Mouse (Mus musculus): Measurements from ENCODE around the gene Ifitm3. TPM values are rescaled to one million over a fixed set of nuclear protein-coding genes. Genes with fewer than 3 reads are reported as not detected.
"Not testable (repeated sequence)": the region's sequence is repeated elsewhere in the genome, so short reads cannot be mapped to it uniquely, and the experiment has no call there.

Ifitm3 gene
- polyA plus RNA-seq, 1 experiment = 47.9 TPM

GRCm38 (mm10) chr7:141040867-141041606 lies 30.5 kb upstream of the Ifitm3 start:
- no peak overlapping the region for H3K4me3 ChIP-seq (replicated peaks; ENCODE audit: insufficient read depth, low read depth, low read length)
- TF ChIP-seq POLR2A (IDR thresholded peaks at IDR 0.05; ENCODE audit: borderline replicate concordance, insufficient read depth, low read length) (no peak), CTCF (IDR thresholded peaks at IDR 0.05; ENCODE audit: borderline replicate concordance, insufficient read depth, low read depth, low read length) (no peak)
- H3K27me3 ChIP-seq (ENCODE audit: control insufficient read depth, insufficient read depth, low read length) = no peaks in the 10 kb centered on the region
- H3K4me1 ChIP-seq (ENCODE audit: control insufficient read depth, insufficient read depth, low read length) = no peaks in the 10 kb centered on the region
- no peak overlapping the region for H3K27ac ChIP-seq (ENCODE audit: insufficient read depth, low read length)
- no peak for DNase-seq
- WGBS = 41% methylated on average over 6 of the region's 9 CpGs

GRCm38 (mm10) chr7:141039386-141040107 lies 29.0 kb upstream of the Ifitm3 start:
- no peaks in the 10 kb centered on the region for H3K27me3 ChIP-seq (ENCODE audit: control insufficient read depth, insufficient read depth, low read length)
- DNase-seq = no peak
- H3K4me3 ChIP-seq (replicated peaks; ENCODE audit: insufficient read depth, low read depth, low read length) = no peak overlapping the region
- H3K27ac ChIP-seq (ENCODE audit: insufficient read depth, low read length) = no peak overlapping the region
- H3K4me1 ChIP-seq (ENCODE audit: control insufficient read depth, insufficient read depth, low read length) = no peaks in the 10 kb centered on the region
- no peak for TF ChIP-seq CTCF (IDR thresholded peaks at IDR 0.05; ENCODE audit: borderline replicate concordance, insufficient read depth, low read depth, low read length)
- TF ChIP-seq POLR2A (IDR thresholded peaks at IDR 0.05; ENCODE audit: borderline replicate concordance, insufficient read depth, low read length) = no peak
- 93% methylated on average over 4 of the region's 4 CpGs for WGBS

GRCm38 (mm10) chr7:141038090-141039032 lies 27.8 kb upstream of the Ifitm3 start:
- Histone ChIP-seq H3K4me3 (replicated peaks; ENCODE audit: insufficient read depth, low read depth, low read length) (no peak overlapping the region), H3K27me3 (ENCODE audit: control insufficient read depth, insufficient read depth, low read length) (no peaks in the 10 kb centered on the region), H3K4me1 (ENCODE audit: control insufficient read depth, insufficient read depth, low read length) (no peaks in the 10 kb centered on the region), H3K27ac (ENCODE audit: insufficient read depth, low read length) (no peak overlapping the region)
- TF ChIP-seq CTCF (IDR thresholded peaks at IDR 0.05; ENCODE audit: borderline replicate concordance, insufficient read depth, low read depth, low read length) (no peak), POLR2A (IDR thresholded peaks at IDR 0.05; ENCODE audit: borderline replicate concordance, insufficient read depth, low read length) (no peak)
- DNase-seq = no peak
- 80% methylated on average over 19 of the region's 21 CpGs for WGBS

- H3K4me3 ChIP-seq (replicated peaks; ENCODE audit: insufficient read depth, low read depth, low read length); H3K4me1 ChIP-seq (ENCODE audit: control insufficient read depth, insufficient read depth, low read length); DNase-seq; H3K27ac ChIP-seq (ENCODE audit: insufficient read depth, low read length); H3K27me3 ChIP-seq (ENCODE audit: control insufficient read depth, insufficient read depth, low read length): not testable (repeated sequence)
- WGBS = 81% methylated on average over 1 of the region's 2 CpGs
These were observed 26.1 kb upstream of the Ifitm3 start for GRCm38 (mm10) chr7:141036624-141037023.

GRCm38 (mm10) chr7:141032458-141033167 lies 22.0 kb upstream of the Ifitm3 start:
- 75% methylated on average over 9 of the region's 9 CpGs for WGBS

GRCm38 (mm10) chr7:141030390-141030789 lies 19.8 kb upstream of the Ifitm3 start:
- 44% methylated on average over 3 of the region's 3 CpGs for WGBS
- H3K4me3 ChIP-seq (replicated peaks; ENCODE audit: insufficient read depth, low read depth, low read length) = no peak overlapping the region
- no peaks in the 10 kb centered on the region for H3K4me1 ChIP-seq (ENCODE audit: control insufficient read depth, insufficient read depth, low read length)
- H3K27me3 ChIP-seq (ENCODE audit: control insufficient read depth, insufficient read depth, low read length) = no peaks in the 10 kb centered on the region
- DNase-seq = no peak
- H3K27ac ChIP-seq (ENCODE audit: insufficient read depth, low read length) = no peak overlapping the region
- TF ChIP-seq POLR2A (IDR thresholded peaks at IDR 0.05; ENCODE audit: borderline replicate concordance, insufficient read depth, low read length) (no peak), CTCF (IDR thresholded peaks at IDR 0.05; ENCODE audit: borderline replicate concordance, insufficient read depth, low read depth, low read length) (no peak)

More at GRCm38 (mm10) chr7:141032458-141033167, 22.0 kb upstream of the Ifitm3 start:
- DNase-seq = no peak
- H3K27ac ChIP-seq (ENCODE audit: insufficient read depth, low read length) = no peak overlapping the region
- H3K4me1 ChIP-seq (ENCODE audit: control insufficient read depth, insufficient read depth, low read length) = no peaks in the 10 kb centered on the region
- H3K4me3 ChIP-seq (replicated peaks; ENCODE audit: insufficient read depth, low read depth, low read length) = no peak overlapping the region
- no peak for TF ChIP-seq POLR2A (IDR thresholded peaks at IDR 0.05; ENCODE audit: borderline replicate concordance, insufficient read depth, low read length)
- no peak for TF ChIP-seq CTCF (IDR thresholded peaks at IDR 0.05; ENCODE audit: borderline replicate concordance, insufficient read depth, low read depth, low read length)
- no peaks in the 10 kb centered on the region for H3K27me3 ChIP-seq (ENCODE audit: control insufficient read depth, insufficient read depth, low read length)

- Histone ChIP-seq H3K4me1 (ENCODE audit: control insufficient read depth, insufficient read depth, low read length) (no peaks in the 10 kb centered on the region), H3K27ac (ENCODE audit: insufficient read depth, low read length) (no peak within 1 kb of the TSS), H3K4me3 (replicated peaks; ENCODE audit: insufficient read depth, low read depth, low read length) (no peak within 1 kb of the TSS), H3K27me3 (ENCODE audit: control insufficient read depth, insufficient read depth, low read length) (no peaks in the 10 kb centered on the region)
- WGBS = 95% methylated on average over 2 of the region's 2 CpGs
- DNase-seq = no peak
- TF ChIP-seq POLR2A (IDR thresholded peaks at IDR 0.05; ENCODE audit: borderline replicate concordance, insufficient read depth, low read length) = no peak
- no peak for TF ChIP-seq CTCF (IDR thresholded peaks at IDR 0.05; ENCODE audit: borderline replicate concordance, insufficient read depth, low read depth, low read length)
These were observed 18.3 kb upstream of the Ifitm3 start, which contains the start of gene Gm17387 for GRCm38 (mm10) chr7:141028831-141029230. Gene Gm17387 (plus strand): TSS chr7:141029131.
